Mouse (Mus musculus) cerebellum, adult 2 months (tissue): Measurements from ENCODE around the gene Mrpl21. TPM values are rescaled to one million over a fixed set of nuclear protein-coding genes. Genes with fewer than 3 reads are reported as not detected.

Experiments
- DNase-seq, 2 experiments: peaks; one replicate each; pipeline ENCODE4 v3.0.0; 2021
- H3K27ac ChIP-seq: fragments of 200-500 bp; 2 replicates; pipeline ENCODE4 v1.5.1; 2012; ENCODE audit warnings: low read length, control low read depth, inconsistent platforms; ENCODE audit not compliant: insufficient read depth
- H3K27me3 ChIP-seq: fragments of 200-500 bp; 2 replicates; pipeline ENCODE4 v1.6.1; 2012; ENCODE audit warnings: inconsistent platforms, mild to moderate bottlenecking, low read length, moderate library complexity; ENCODE audit not compliant: control insufficient read depth, insufficient read depth
- H3K4me1 ChIP-seq: fragments of 200-500 bp; 2 replicates; pipeline ENCODE4 v1.6.1; 2011; ENCODE audit warnings: low read length; ENCODE audit not compliant: control insufficient read depth, insufficient read depth
- H3K4me3 ChIP-seq: fragments of 200-500 bp; replicated peaks from 2 replicates; pipeline ENCODE3; 2011; ENCODE audit warnings: mild to moderate bottlenecking, low read depth, low read length, control low read depth; ENCODE audit not compliant: insufficient read depth
- CTCF ChIP-seq: fragments of 200-500 bp; IDR thresholded peaks from 2 replicates; pipeline ENCODE4 v1.5.1; 2011; ENCODE audit warnings: low read depth, mild to moderate bottlenecking, control low read depth, low read length, moderate library complexity, borderline replicate concordance; ENCODE audit not compliant: insufficient read depth
- POLR2A ChIP-seq: fragments of 200-500 bp; IDR thresholded peaks from 2 replicates; pipeline ENCODE4 v1.6.1; 2011; ENCODE audit warnings: low read length, control low read depth, borderline replicate concordance; ENCODE audit not compliant: insufficient read depth
- WGBS: fragments of 180-500 bp; shearing (Covaris S2); methylation state at CpG from one replicate; pipeline ENCODE4 v1.1.7; 2018; 5-methylcytosine and 5-hydroxymethylcytosine counted together
- polyA plus RNA-seq: library from polyadenylated mRNA; depleted of rRNA; stranded (reverse); fragments of >200 nt; gene quantifications from 2 replicates; pipeline ENCODE4 v1.2.3, GENCODE M21; 2012; rRNA removed

Gene Mrpl21
- polyA plus RNA-seq, 1 experiment: 56.6 TPM

DNA sequence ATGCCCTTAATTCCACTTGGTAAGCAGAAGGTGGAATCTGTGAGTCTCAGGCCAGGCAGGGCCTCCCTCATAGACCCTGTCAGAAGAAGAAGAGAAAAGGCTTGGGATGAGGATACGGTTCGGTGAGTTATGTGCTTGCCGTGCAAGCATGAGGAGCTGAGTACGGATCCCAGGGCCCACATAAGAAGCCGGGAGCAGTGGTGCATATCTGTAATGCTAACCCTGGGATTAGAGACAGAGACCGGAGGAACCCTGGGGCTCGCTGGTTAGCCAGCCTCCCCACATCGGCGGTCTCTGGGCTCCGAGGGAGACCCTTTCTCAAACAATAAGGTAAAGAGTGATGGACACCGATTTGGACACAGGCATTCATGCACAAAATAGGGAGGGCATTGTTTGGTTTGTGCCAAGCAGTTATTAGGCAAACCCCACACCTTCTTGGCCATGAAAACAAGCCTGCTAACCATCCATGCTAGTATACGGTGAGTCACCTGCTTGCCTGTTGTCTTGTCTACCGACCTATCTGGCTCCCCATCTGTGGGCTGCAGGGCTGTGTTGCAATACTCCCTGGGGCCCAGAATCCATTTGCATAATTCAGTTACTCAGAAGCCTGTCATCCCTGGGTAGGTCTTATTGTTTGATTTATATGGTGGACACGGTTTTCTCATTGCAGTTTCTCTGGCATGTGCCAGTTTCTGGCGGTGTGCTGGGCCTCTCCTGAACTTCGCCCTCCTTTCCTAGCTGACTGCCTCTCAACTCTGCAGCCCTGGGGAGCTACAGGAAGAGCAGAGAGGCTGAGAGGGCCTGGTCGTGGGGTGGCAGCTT, 51.2 kb downstream of the Mrpl21 start:
- DNase-seq: no peak
- 24% methylated on average over 17 of the region's 17 CpGs for whole genome bisulfite sequencing

DNA sequence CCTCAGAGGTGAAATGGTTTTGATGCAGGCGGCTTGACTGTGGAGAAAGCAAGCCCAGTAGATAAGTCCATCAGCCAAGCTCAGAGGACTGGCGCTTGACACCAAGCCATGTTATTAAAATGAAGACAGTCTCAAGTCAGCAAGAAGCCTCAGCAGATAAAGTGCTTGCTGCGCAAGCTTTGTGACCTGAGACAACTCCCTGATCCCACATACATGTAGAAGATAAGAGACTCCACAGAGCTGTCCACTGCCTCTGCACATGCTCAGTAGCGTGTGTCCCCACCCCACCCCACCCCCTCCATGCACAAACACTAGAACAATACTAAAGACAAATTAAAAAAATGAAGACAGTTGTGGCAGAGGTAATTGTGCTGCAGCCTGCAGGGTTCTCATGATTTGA, 51.8 kb downstream of the Mrpl21 start:
- 53% methylated on average over 4 of the region's 4 CpGs for WGBS
- Histone ChIP-seq H3K4me1 (no peaks in the 10 kb centered on the region), H3K27me3 (no peaks in the 10 kb centered on the region), H3K27ac (no peak overlapping the region), H3K4me3 (no peak overlapping the region)
- no peak for DNase-seq
- TF ChIP-seq POLR2A: no peak
- TF ChIP-seq CTCF: no peak

More for the DNA sequence above, 51.2 kb downstream of the Mrpl21 start:
- Histone ChIP-seq H3K4me3 (no peak overlapping the region), H3K4me1 (no peaks in the 10 kb centered on the region), H3K27me3 (no peaks in the 10 kb centered on the region), H3K27ac (no peak overlapping the region)
- TF ChIP-seq CTCF: no peak
- no peak for TF ChIP-seq POLR2A

DNA sequence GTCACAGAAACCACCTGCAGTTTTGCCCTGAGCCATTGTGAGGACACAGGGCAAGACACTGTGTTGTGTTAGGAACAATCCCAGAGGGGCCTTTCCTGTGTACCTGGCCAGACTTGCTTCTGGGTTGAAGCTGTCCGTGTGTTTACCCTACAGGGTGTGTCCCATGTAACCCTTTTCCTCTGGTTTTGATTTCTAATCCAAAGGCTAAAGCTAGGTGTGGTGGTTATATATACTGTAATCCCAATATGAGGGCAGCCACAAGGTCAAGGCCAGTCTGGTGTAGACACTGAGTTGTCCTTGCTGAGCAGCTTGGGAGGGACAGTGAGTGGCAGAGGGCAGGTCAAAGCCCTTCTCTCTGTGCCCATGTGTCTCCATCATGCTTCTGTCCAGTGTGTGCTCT, 53.2 kb downstream of the Mrpl21 start:
- no peak for DNase-seq
- TF ChIP-seq POLR2A (no peak), CTCF (no peak)
- H3K27ac ChIP-seq: no peak overlapping the region
- no peaks in the 10 kb centered on the region for H3K27me3 ChIP-seq
- H3K4me1 ChIP-seq: no peaks in the 10 kb centered on the region
- 93% methylated on average over 1 of the region's 1 CpGs for WGBS
- no peak overlapping the region for H3K4me3 ChIP-seq

DNA sequence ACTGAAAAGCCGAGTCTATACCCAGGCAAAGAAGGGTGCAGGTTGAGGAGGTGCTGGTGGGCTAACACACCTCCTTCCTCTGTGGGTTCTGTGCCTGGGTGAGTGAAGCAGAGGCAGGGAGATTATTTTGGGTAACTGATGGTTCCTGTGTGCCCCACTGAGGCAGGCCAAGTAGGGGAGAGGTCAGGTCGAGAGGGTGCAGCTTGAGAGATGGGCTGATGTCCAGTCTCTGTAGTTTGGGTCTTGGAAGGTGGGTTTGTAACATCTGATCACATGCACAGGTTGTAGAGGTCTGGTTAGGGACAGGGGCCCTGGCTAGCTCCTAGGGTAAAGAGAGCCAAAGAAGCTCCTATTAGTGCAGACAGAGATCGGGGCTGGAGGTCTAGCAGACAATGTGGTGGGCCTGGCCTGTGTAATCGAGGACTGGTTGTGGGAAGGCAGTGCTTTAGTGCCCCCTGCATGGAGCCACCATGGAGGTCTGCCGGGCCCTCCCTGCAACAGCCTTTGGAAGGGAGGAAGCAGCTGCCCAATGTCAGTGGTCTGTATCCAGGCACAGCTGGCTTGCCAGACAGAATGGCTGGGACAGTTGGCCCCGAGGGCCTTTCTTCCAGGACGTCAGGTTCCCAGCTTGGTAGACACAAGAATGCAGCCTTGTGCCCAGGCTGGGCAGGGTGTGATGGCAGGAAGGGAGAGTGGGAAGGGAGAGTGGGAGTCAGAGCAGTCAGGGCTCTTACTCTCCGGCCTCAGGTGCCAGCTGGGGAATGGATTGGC, 54.0 kb downstream of the Mrpl21 start:
- Histone ChIP-seq H3K27me3 (no peaks in the 10 kb centered on the region), H3K4me3 (no peak overlapping the region), H3K27ac (no peak overlapping the region), H3K4me1 (no peaks in the 10 kb centered on the region)
- WGBS: 34% methylated on average over 8 of the region's 8 CpGs
- TF ChIP-seq CTCF (no peak), POLR2A (no peak)
- DNase-seq: no peak

DNA sequence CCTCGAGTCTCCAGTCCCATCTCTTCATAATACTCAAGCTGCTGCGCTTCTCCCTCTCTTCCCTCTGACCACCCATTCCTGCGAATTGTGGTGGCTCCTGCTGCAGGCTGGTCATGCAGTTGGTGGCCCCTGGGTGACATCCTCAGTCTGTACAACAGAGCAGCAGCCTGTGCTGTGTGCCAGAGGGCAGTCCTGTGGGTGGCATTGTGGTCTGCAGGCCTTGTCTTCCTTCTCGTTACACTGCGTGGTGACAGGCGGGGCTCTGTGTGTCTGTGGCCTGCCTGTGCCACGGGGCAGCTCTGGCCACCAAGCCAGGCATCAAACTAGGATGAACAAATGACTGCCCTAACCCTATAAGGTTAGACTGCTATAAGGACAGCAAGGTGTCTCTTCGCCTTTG, 56.5 kb downstream of the Mrpl21 start:
- no peak for TF ChIP-seq CTCF
- TF ChIP-seq POLR2A: no peak
- H3K27ac ChIP-seq: no peak overlapping the region
- H3K4me3 ChIP-seq: no peak overlapping the region
- H3K4me1 ChIP-seq: no peaks in the 10 kb centered on the region
- 79% methylated on average over 8 of the region's 8 CpGs for WGBS
- H3K27me3 ChIP-seq: no peaks in the 10 kb centered on the region
- no peak for DNase-seq

DNA sequence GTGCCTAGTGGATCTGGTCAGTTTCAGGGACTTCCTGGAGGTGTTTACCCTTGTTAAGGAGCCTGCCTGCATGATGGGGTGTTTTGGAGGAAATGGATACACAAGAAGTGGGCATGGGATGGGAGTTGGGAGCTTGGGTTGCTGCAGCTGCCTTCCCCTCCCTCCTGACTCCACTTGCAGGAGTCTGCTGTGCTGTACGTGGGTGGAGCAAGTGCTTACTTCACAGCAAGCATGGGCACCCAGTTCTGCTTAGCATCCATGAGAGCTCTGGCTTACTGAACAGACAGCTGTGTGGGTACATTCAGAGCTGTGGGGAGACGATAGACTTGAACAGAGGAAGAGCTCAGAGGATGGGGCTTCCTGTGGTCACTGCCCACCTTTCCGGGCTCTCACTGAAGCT, 58.3 kb downstream of the Mrpl21 start:
- no peaks in the 10 kb centered on the region for H3K27me3 ChIP-seq
- no peak for TF ChIP-seq POLR2A
- TF ChIP-seq CTCF: no peak
- no peak overlapping the region for H3K27ac ChIP-seq
- no peak for DNase-seq
- H3K4me1 ChIP-seq: no peaks in the 10 kb centered on the region
- WGBS: 73% methylated on average over 3 of the region's 3 CpGs
- no peak overlapping the region for H3K4me3 ChIP-seq

Other genes with a start within 250 kb of the Mrpl21 start
- 9.2 and 9.8 TPM in 2 replicates for gene Ighmbp2, start 116 bp downstream of the Mrpl21 start, polyA plus RNA-seq
- gene Cpt1a, start 39.4 kb downstream of the Mrpl21 start, polyA plus RNA-seq: 22.2 and 24.1 TPM in 2 replicates
- 0.13 and 0.15 TPM in 2 replicates for gene Tesmin, start 106.0 kb downstream of the Mrpl21 start, polyA plus RNA-seq
- gene Gal, start 131.6 kb downstream of the Mrpl21 start, polyA plus RNA-seq: 6.7 and 7.1 TPM in 2 replicates